Mouse (Mus musculus) heart, adult 2 months (tissue): ENCODE results near the gene Fam171a2. TPM values are rescaled to one million over a fixed set of nuclear protein-coding genes. Genes with fewer than 3 reads are reported as not detected.

Experiments used
- DNase-seq, 2 experiments: peaks; one replicate each; pipeline ENCODE4 v3.0.0; 2021
- H3K27ac ChIP-seq: fragments of 200-600 bp; 2 replicates; pipeline ENCODE4 v1.8.1; 2022
- H3K27me3 ChIP-seq: fragments of 200-500 bp; 2 replicates; pipeline ENCODE4 v1.6.1; 2012; ENCODE audit warnings: mild to moderate bottlenecking, low read length, inconsistent platforms, mixed read lengths; ENCODE audit not compliant: control insufficient read depth, insufficient read depth
- H3K36me3 ChIP-seq: fragments of 200-500 bp; 2 replicates; pipeline ENCODE4 v1.6.1; 2012; ENCODE audit warnings: low read length, inconsistent platforms; ENCODE audit not compliant: control insufficient read depth, insufficient read depth
- H3K4me1 ChIP-seq: fragments of 200-500 bp; 2 replicates; pipeline ENCODE4 v1.6.1; 2011; ENCODE audit warnings: low read length; ENCODE audit not compliant: control insufficient read depth, insufficient read depth
- H3K4me3 ChIP-seq: fragments of 200-600 bp; 2 replicates; pipeline ENCODE4 v1.8.1; 2022
- H3K79me2 ChIP-seq: fragments of 200-500 bp; replicated peaks from 2 replicates; pipeline ENCODE4 v1.6.1; 2012; ENCODE audit warnings: mild to moderate bottlenecking, inconsistent platforms, low read length, moderate library complexity, mixed read lengths; ENCODE audit not compliant: control insufficient read depth, insufficient read depth
- H3K9ac ChIP-seq: fragments of 200-500 bp; 2 replicates; pipeline ENCODE4 v1.6.1; 2012; ENCODE audit warnings: low read depth, mild to moderate bottlenecking, control low read depth, inconsistent platforms, low read length, mixed read lengths
- CTCF ChIP-seq: fragments of 200-600 bp; IDR thresholded peaks from 2 replicates; pipeline ENCODE4 v1.8.1; 2022; ENCODE audit warnings: antibody characterized with exemption, mild to moderate bottlenecking, moderate library complexity
- EP300 ChIP-seq: fragments of 200-500 bp; IDR thresholded peaks from 2 replicates; pipeline ENCODE4 v1.6.1; 2011; ENCODE audit warnings: low read depth, low read length, control low read depth; ENCODE audit not compliant: insufficient read depth
- POLR2A ChIP-seq: fragments of 200-500 bp; IDR thresholded peaks from 2 replicates; pipeline ENCODE4 v1.6.1; 2011; ENCODE audit warnings: mild to moderate bottlenecking, low read depth, low read length, control low read depth; ENCODE audit not compliant: insufficient read depth
- WGBS: fragments of 180-500 bp; shearing (Covaris S2); methylation state at CpG from one replicate; pipeline ENCODE4 v1.1.7; 2018; 5-methylcytosine and 5-hydroxymethylcytosine counted together
- intact Hi-C: fragments of 180-260 bp; cut with DNase I; formaldehyde crosslinking; loops from one replicate; pipeline ENCODE4 v1.15.1; 2025
- polyA plus RNA-seq: library from polyadenylated mRNA; depleted of rRNA; stranded (reverse); fragments of >200 nt; gene quantifications from 2 replicates; pipeline ENCODE4 v1.2.3, GENCODE M21; 2012
- total RNA-seq, 2 experiments: library from RNA; stranded (reverse); gene quantifications; 2 replicates each; pipeline ENCODE4 v1.2.3; 2021

The Fam171a2 gene
- total and polyA plus RNA-seq, 3 experiments, result 3.8 to 8.3 (median 3.9) TPM

DNA sequence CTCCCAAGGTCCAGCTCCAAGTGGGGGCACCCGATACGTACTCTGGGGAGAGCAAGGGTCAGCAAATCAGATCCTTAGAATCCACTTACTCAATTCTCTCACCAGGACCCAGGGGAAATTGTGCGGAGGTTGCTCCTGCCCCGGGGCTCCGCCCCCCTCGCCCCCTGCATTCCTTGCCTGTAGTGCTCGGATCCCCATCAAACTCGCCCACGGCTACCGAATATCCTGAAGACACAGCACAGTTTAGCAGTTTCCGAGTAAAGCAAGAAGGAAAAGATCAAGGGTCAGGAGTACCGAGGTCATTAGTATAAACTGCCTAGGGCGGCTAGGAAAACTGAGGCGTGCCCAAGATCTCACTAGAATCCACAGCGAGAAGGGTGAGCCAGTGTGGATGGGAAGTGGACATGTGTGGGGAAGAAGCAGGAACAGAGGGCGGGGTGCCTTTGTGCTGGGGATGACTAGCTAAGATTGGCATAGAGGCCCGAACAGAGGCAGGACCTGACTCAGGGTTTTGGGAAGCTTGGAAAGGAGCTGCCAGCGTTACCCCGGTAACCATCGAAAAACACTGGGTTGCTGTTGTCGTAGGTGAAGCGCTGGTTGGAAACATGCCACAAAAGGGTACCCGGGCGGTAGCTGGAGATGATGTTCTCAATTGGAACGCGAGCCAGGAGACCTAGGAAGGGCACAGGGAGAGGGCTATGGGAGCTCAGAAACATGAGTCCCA lies 18.4 kb upstream of the Fam171a2 start:
- no peak overlapping the region for H3K9ac ChIP-seq
- no peaks in the 10 kb centered on the region for H3K36me3 ChIP-seq
- intact Hi-C loops, result no loop called here
- H3K27ac ChIP-seq, result peak overlapping the region; percentile 40
- 29% methylated on average over 26 of the region's 26 CpGs for WGBS
- peak; percentile 61 to 81 for DNase-seq
- H3K4me3 ChIP-seq, result no peak overlapping the region
- H3K79me2 ChIP-seq, result no peaks in the 10 kb centered on the region
- no peaks in the 10 kb centered on the region; the same call in 1 of the 2 replicates for H3K4me1 ChIP-seq
- TF ChIP-seq EP300 (no peak), POLR2A (no peak), CTCF (no peak)
- H3K27me3 ChIP-seq, result no peaks in the 10 kb centered on the region

DNA sequence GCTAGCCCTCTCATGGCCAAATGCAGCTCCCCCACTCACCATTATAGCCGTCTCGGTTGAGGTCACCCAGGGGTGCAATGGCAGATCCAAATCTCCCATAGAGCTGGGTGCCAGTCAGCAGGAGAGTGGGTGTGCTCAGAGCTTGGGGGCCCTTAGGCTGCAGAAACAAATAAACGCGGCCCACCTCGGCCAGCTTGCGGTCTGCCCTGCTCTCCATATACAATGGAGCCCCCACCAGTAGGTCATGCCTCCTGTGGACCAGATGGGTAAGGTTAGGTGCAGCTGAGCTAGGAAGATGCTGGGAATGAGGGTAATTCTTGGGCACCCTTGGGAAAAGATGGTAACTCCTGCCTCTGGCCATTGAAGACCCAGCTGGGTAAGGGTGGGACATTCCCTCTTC lies 17.4 kb upstream of the Fam171a2 start:
- TF ChIP-seq POLR2A (no peak), CTCF (no peak), EP300 (no peak)
- Histone ChIP-seq H3K36me3 (no peaks in the 10 kb centered on the region), H3K27me3 (no peaks in the 10 kb centered on the region), H3K79me2 (no peaks in the 10 kb centered on the region), H3K9ac (no peak overlapping the region), H3K27ac (no peak overlapping the region), H3K4me1 (no peaks in the 10 kb centered on the region; the same call in 1 of the 2 replicates), H3K4me3 (no peak overlapping the region)
- 94% methylated on average over 6 of the region's 6 CpGs for WGBS
- no peak for DNase-seq
- intact Hi-C loops, result no loop called here

DNA sequence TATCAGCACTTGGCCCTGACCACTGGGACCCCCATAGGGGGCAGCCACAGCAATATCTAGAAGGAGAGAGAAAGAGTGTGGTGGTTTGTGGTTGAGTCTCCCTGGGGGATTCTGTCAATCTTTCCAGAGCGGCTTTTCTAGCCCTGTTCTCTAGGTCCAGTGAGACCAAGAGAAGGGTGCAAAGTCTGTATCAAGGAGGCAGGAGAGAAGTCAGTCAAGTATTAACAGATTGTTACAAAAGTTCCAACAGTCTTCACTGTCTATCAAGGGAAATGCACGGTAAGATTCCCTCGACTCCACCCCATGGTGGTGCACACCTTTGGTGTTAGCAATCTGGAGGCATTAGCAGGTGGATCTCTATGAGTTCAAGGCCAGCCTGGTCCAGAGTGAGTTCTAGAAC lies 14.3 kb upstream of the Fam171a2 start:
- intact Hi-C loops, result no loop called here
- Histone ChIP-seq H3K27ac (no peak overlapping the region), H3K36me3 (no peaks in the 10 kb centered on the region), H3K79me2 (no peaks in the 10 kb centered on the region), H3K4me1 (no peaks in the 10 kb centered on the region; the same call in 1 of the 2 replicates), H3K27me3 (no peaks in the 10 kb centered on the region), H3K9ac (no peak overlapping the region), H3K4me3 (no peak overlapping the region)
- 85% methylated on average over 3 of the region's 3 CpGs for WGBS
- DNase-seq, result no peak
- TF ChIP-seq CTCF (no peak), EP300 (no peak), POLR2A (no peak)

DNA sequence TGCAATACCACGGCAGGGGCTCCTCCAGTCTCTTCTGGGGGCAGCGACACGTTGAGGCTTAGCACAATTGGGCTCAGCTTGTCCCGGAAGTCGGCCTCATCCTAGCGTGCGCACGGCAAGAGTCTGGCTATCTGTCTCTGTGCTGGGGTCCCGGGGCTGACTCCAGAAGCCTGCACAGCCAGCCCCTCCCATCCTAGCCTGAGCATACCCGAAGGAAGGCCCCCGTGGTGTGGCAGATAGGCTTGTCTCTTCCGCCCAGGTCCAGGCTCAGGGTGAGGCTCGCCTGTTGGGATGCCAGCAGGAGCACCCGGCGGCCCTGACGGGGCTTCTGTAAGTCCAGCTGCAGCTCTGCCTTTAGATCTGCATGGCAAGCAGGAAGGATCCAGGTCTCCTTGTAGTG lies 13.1 kb upstream of the Fam171a2 start:
- peaks cover 1% of the 10 kb centered on the region; the same call in 1 of the 2 replicates for H3K4me1 ChIP-seq
- H3K27ac ChIP-seq, result no peak overlapping the region
- H3K4me3 ChIP-seq, result no peak overlapping the region
- 59% methylated on average over 16 of the region's 16 CpGs for whole genome bisulfite sequencing
- no peaks in the 10 kb centered on the region for H3K27me3 ChIP-seq
- intact Hi-C loops, result no loop called here
- TF ChIP-seq CTCF, result no peak
- no peak for TF ChIP-seq POLR2A
- no peaks in the 10 kb centered on the region for H3K79me2 ChIP-seq
- no peaks in the 10 kb centered on the region for H3K36me3 ChIP-seq
- no peak for DNase-seq
- no peak overlapping the region for H3K9ac ChIP-seq

DNA sequence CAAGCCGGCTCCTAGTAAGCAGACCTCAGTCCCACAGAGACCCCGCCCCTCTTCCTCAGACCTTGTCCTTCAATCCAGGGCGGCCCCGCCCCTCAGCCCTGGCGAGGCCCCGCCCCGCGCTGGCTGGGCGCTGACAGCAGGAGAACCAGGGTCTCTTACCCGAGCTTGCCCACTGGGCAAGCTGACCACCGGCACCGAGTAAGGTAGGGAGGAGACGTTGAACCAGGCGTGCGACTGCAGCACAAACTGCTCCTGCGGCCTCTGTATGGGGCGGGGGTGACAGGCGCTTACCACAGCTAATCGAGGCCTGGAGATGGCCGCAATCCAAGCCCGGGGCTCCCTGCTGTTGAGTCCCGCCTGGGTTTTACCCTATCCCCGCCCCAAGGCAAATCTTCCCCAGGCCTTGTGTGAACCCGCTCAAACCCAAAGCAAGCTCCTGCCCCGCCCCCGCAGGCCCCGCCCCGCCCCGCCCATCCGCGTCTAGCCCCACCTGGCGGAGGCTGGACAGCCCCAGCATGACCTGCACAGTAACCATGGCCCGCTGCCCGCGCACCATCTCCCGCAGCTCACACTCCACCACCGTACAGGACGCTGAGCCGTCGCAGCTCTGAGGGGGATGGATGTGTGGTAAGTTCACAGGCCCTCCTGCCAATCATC lies 8.4 kb upstream of the Fam171a2 start:
- Histone ChIP-seq H3K9ac (peak overlapping the region; percentile 59; the same call in 1 of the 2 replicates), H3K4me3 (peak overlapping the region; percentile 55), H3K27ac (peak overlapping the region; percentile 15; the same call in 1 of the 2 replicates), H3K27me3 (no peaks in the 10 kb centered on the region), H3K79me2 (no peaks in the 10 kb centered on the region), H3K36me3 (no peaks in the 10 kb centered on the region), H3K4me1 (peaks cover 3% of the 10 kb centered on the region)
- intact Hi-C loops, result no loop called here
- under 1% methylated on average over 40 of the region's 40 CpGs for WGBS
- peak; percentile 72 to 77 for DNase-seq
- TF ChIP-seq EP300, result no peak
- TF ChIP-seq POLR2A, result no peak
- TF ChIP-seq CTCF, result peak; percentile 55

DNA sequence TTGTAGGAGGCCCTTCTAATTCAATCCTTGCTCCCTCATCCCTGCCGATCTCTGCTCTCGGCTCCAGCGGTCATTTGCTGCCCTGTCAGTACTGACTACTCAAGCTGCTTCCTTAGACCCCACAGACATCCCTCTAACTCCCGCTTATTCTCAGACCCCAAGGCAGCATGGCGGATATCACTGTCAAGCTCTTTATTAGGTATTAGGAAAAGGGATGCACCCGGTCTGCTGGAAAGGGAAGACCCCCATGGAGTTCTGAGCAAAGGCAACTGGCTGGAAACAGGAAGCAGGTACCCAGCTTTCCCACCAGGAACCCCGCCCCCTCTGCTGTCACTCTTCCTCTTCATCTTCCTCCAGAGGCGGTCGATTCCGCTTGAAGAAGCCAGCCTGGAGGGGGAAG lies 5.6 kb upstream of the Fam171a2 start:
- H3K27me3 ChIP-seq, result no peaks in the 10 kb centered on the region
- H3K36me3 ChIP-seq, result no peaks in the 10 kb centered on the region
- intact Hi-C loops, result no loop called here
- no peak overlapping the region for H3K27ac ChIP-seq
- no peak overlapping the region for H3K9ac ChIP-seq
- 42% methylated on average over 10 of the region's 10 CpGs for WGBS
- peaks cover 3% of the 10 kb centered on the region for H3K4me1 ChIP-seq
- TF ChIP-seq CTCF, result no peak
- no peak for TF ChIP-seq EP300
- no peak for TF ChIP-seq POLR2A
- DNase-seq, result no peak
- no peaks in the 10 kb centered on the region for H3K79me2 ChIP-seq
- no peak overlapping the region for H3K4me3 ChIP-seq
